ENCODE assay signal across 21 mouse cellular contexts in the genomic region with DNA sequence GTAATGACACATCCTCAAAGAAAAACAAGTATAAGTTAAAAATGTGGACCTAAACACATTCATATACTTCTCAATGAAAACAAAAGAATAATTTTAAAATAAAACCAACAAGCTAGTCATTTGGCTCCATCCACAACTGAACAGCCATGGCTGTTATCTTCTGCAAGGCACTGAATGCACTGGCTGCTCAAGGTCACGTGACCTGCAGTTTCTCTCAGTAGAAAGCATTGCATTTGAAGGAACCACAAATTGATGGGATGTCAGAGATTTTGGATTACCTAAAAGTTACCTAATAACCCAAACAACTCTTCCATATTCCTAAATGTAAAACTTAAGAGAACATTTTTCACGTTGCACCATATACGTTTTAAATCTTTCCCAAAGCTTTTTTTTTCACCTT. TPM values are rescaled to one million over a fixed set of nuclear protein-coding genes. Genes with fewer than 3 reads are reported as not detected.
"Had no signal": no experiment of that assay in that cellular context is flagged by ENCODE, and none has a peak within 500 bp of the region (broad histone marks: within the 10 kb centered on the region; RNA-seq: fewer than 3 reads in every experiment).

No protein-coding gene starts in this region.

- DNase-seq: gastrocnemius, postnatal 14 days; gastrocnemius, postnatal 36 days; heart, adult 2 months; heart, postnatal 14 days; heart, postnatal 36 days; kidney, adult 18-20 months; kidney, adult 8-10 months; kidney, postnatal 10 days; kidney, postnatal 25 days; kidney, postnatal 4 days; liver had no signal

- H3K27me3 ChIP-seq: heart, embryonic 13.5 days; heart, embryonic 15.5 days; hindbrain, embryonic 13.5 days; hindbrain, embryonic 15.5 days; limb, embryonic 12.5 days had no signal

- H3K4me3 ChIP-seq: heart, adult 2 months; heart, embryonic 13.5 days; heart, embryonic 15.5 days; hindbrain, embryonic 13.5 days; hindbrain, embryonic 15.5 days; left cerebral cortex, adult 2 months; limb, embryonic 10.5 days; limb, embryonic 12.5 days had no signal

- H3K4me1 ChIP-seq: heart, embryonic 13.5 days; heart, embryonic 15.5 days; hindbrain, embryonic 13.5 days; hindbrain, embryonic 15.5 days; limb, embryonic 10.5 days; limb, embryonic 12.5 days had no signal

- H3K27ac ChIP-seq: heart, adult 2 months; heart, embryonic 13.5 days; heart, embryonic 15.5 days; hindbrain, embryonic 13.5 days; hindbrain, embryonic 15.5 days; hindbrain, postnatal 0 days; left cerebral cortex, adult 2 months; limb, embryonic 10.5 days; limb, embryonic 12.5 days had no signal

- H3K36me3 ChIP-seq: heart, embryonic 13.5 days; heart, embryonic 15.5 days; hindbrain, embryonic 13.5 days; hindbrain, embryonic 15.5 days; limb, embryonic 10.5 days; limb, embryonic 12.5 days had no signal

- H3K9ac ChIP-seq: heart, embryonic 13.5 days; heart, embryonic 15.5 days; hindbrain, embryonic 13.5 days; hindbrain, embryonic 15.5 days; limb, embryonic 12.5 days had no signal

- H3K9me3 ChIP-seq: heart, embryonic 13.5 days; heart, embryonic 15.5 days; hindbrain, embryonic 13.5 days; hindbrain, embryonic 15.5 days; limb, embryonic 10.5 days; limb, embryonic 12.5 days had no signal

- H3K4me2 ChIP-seq: heart, embryonic 11.5 days; heart, embryonic 13.5 days; heart, embryonic 15.5 days; hindbrain, embryonic 13.5 days; hindbrain, embryonic 15.5 days; limb, embryonic 12.5 days; liver, embryonic 11.5 days had no signal

RNA-seq across cellular contexts. Expression of a gene that starts 42.8 kb away (rescaled TPM):
- polyA plus RNA-seq: heart, embryonic 11.5 days; heart, embryonic 13.5 days; limb, embryonic 10.5 days had no signal
